Mouse (Mus musculus): ENCODE measurements at regions not wholly inside any gene's neighbourhood (a gene's known extent, or its start where the extent isn't known, plus 50 kb on each side); places are given as distances from the start of the nearest gene placed in this dataset.

- Histone ChIP-seq H3K27ac (ENCODE audit: insufficient read depth, low read depth, low read length) (no peak overlapping the region), H3K27me3 (ENCODE audit: control insufficient read depth, insufficient read depth, low read length) (peaks cover 5% of the 10 kb centered on the region; the same call in 1 of the 2 replicates), H3K4me3 (ENCODE audit: low read depth, low read length) (peak overlapping the region; percentile 52), H3K4me1 (ENCODE audit: control insufficient read depth, insufficient read depth, insufficient read length, low read length) (peaks cover 6% of the 10 kb centered on the region), H3K36me3 (ENCODE audit: control insufficient read depth, insufficient read depth, low read length) (no peaks in the 10 kb centered on the region)
- no peak for TF ChIP-seq POLR2A (IDR thresholded peaks at IDR 0.05; ENCODE audit: low read depth, low read length)
- TF ChIP-seq CTCF (IDR thresholded peaks at IDR 0.05; ENCODE audit: extremely low read depth, insufficient read length, insufficient replicate concordance, low read depth, low read length), result no peak
- WGBS, result under 1% methylated on average over 38 of the region's 38 CpGs
Measured at GRCm38 (mm10) chr14:60484996-60485888, 112.2 kb downstream of the Amer2 start.

- no peak for TF ChIP-seq POLR2A (IDR thresholded peaks at IDR 0.05; ENCODE audit: low read depth, low read length)
- Histone ChIP-seq H3K4me3 (ENCODE audit: low read depth, low read length) (peak overlapping the region; percentile 52), H3K27ac (ENCODE audit: insufficient read depth, low read depth, low read length) (no peak overlapping the region), H3K4me1 (ENCODE audit: control insufficient read depth, insufficient read depth, insufficient read length, low read length) (peaks cover 6% of the 10 kb centered on the region), H3K36me3 (ENCODE audit: control insufficient read depth, insufficient read depth, low read length) (no peaks in the 10 kb centered on the region), H3K27me3 (ENCODE audit: control insufficient read depth, insufficient read depth, low read length) (peaks cover 5% of the 10 kb centered on the region; the same call in 1 of the 2 replicates)
- WGBS, result 2% methylated on average over 5 of the region's 5 CpGs
Measured at GRCm38 (mm10) chr14:60485889-60486274, 112.8 kb downstream of the Amer2 start.

GRCm38 (mm10) chr14:60486278-60486935 lies 113.3 kb downstream of the Amer2 start:
- Histone ChIP-seq H3K27me3 (ENCODE audit: control insufficient read depth, insufficient read depth, low read length) (peaks cover 5% of the 10 kb centered on the region; the same call in 1 of the 2 replicates), H3K36me3 (ENCODE audit: control insufficient read depth, insufficient read depth, low read length) (no peaks in the 10 kb centered on the region), H3K27ac (ENCODE audit: insufficient read depth, low read depth, low read length) (no peak overlapping the region), H3K4me1 (ENCODE audit: control insufficient read depth, insufficient read depth, insufficient read length, low read length) (peaks cover 6% of the 10 kb centered on the region), H3K4me3 (ENCODE audit: low read depth, low read length) (no peak overlapping the region)
- 3% methylated on average over 9 of the region's 9 CpGs for WGBS
- TF ChIP-seq POLR2A (IDR thresholded peaks at IDR 0.05; ENCODE audit: low read depth, low read length) (no peak), CTCF (IDR thresholded peaks at IDR 0.05; ENCODE audit: extremely low read depth, insufficient read length, insufficient replicate concordance, low read depth, low read length) (no peak)

GRCm38 (mm10) chr14:60489111-60489510 lies 116.1 kb downstream of the Amer2 start:
- Histone ChIP-seq H3K36me3 (ENCODE audit: control insufficient read depth, insufficient read depth, low read length) (no peaks in the 10 kb centered on the region), H3K4me1 (ENCODE audit: control insufficient read depth, insufficient read depth, insufficient read length, low read length) (peaks cover 6% of the 10 kb centered on the region), H3K27me3 (ENCODE audit: control insufficient read depth, insufficient read depth, low read length) (peaks cover 5% of the 10 kb centered on the region; the same call in 1 of the 2 replicates), H3K4me3 (ENCODE audit: low read depth, low read length) (no peak overlapping the region), H3K27ac (ENCODE audit: insufficient read depth, low read depth, low read length) (no peak overlapping the region)
- no peak for TF ChIP-seq CTCF (IDR thresholded peaks at IDR 0.05; ENCODE audit: extremely low read depth, insufficient read length, insufficient replicate concordance, low read depth, low read length)
- TF ChIP-seq POLR2A (IDR thresholded peaks at IDR 0.05; ENCODE audit: low read depth, low read length), result no peak
- 70% methylated on average over 4 of the region's 4 CpGs for WGBS

- no peak overlapping the region for H3K4me3 ChIP-seq (ENCODE audit: low read depth, low read length)
- WGBS, result 96% methylated on average over 2 of the region's 2 CpGs
Measured at GRCm38 (mm10) chr14:60490886-60491285, 117.8 kb downstream of the Amer2 start.

GRCm38 (mm10) chr14:60495441-60495840 lies 122.4 kb downstream of the Amer2 start:
- Histone ChIP-seq H3K27me3 (ENCODE audit: control insufficient read depth, insufficient read depth, low read length) (no peaks in the 10 kb centered on the region), H3K4me3 (ENCODE audit: low read depth, low read length) (no peak overlapping the region), H3K36me3 (ENCODE audit: control insufficient read depth, insufficient read depth, low read length) (no peaks in the 10 kb centered on the region), H3K27ac (ENCODE audit: insufficient read depth, low read depth, low read length) (no peak overlapping the region), H3K4me1 (ENCODE audit: control insufficient read depth, insufficient read depth, insufficient read length, low read length) (no peaks in the 10 kb centered on the region)
- 49% methylated on average over 5 of the region's 5 CpGs for WGBS
- TF ChIP-seq CTCF (IDR thresholded peaks at IDR 0.05; ENCODE audit: extremely low read depth, insufficient read length, insufficient replicate concordance, low read depth, low read length) (no peak), POLR2A (IDR thresholded peaks at IDR 0.05; ENCODE audit: low read depth, low read length) (no peak)

More at GRCm38 (mm10) chr14:60490886-60491285, 117.8 kb downstream of the Amer2 start:
- Histone ChIP-seq H3K27ac (ENCODE audit: insufficient read depth, low read depth, low read length) (no peak overlapping the region), H3K4me1 (ENCODE audit: control insufficient read depth, insufficient read depth, insufficient read length, low read length) (peaks cover 2% of the 10 kb centered on the region; the same call in 1 of the 2 replicates), H3K36me3 (ENCODE audit: control insufficient read depth, insufficient read depth, low read length) (no peaks in the 10 kb centered on the region), H3K27me3 (ENCODE audit: control insufficient read depth, insufficient read depth, low read length) (no peaks in the 10 kb centered on the region)
- TF ChIP-seq POLR2A (IDR thresholded peaks at IDR 0.05; ENCODE audit: low read depth, low read length) (no peak), CTCF (IDR thresholded peaks at IDR 0.05; ENCODE audit: extremely low read depth, insufficient read length, insufficient replicate concordance, low read depth, low read length) (no peak)

- TF ChIP-seq CTCF (IDR thresholded peaks at IDR 0.05; ENCODE audit: extremely low read depth, insufficient read length, insufficient replicate concordance, low read depth, low read length) (no peak), POLR2A (IDR thresholded peaks at IDR 0.05; ENCODE audit: low read depth, low read length) (no peak)
- Histone ChIP-seq H3K27ac (ENCODE audit: insufficient read depth, low read depth, low read length) (no peak overlapping the region), H3K4me1 (ENCODE audit: control insufficient read depth, insufficient read depth, insufficient read length, low read length) (peaks cover 5% of the 10 kb centered on the region; the same call in 1 of the 2 replicates), H3K27me3 (ENCODE audit: control insufficient read depth, insufficient read depth, low read length) (no peaks in the 10 kb centered on the region), H3K36me3 (ENCODE audit: control insufficient read depth, insufficient read depth, low read length) (no peaks in the 10 kb centered on the region), H3K4me3 (ENCODE audit: low read depth, low read length) (no peak overlapping the region)
- 88% methylated on average over 6 of the region's 6 CpGs for WGBS
Measured at GRCm38 (mm10) chr14:60502552-60502951, 129.5 kb downstream of the Amer2 start.
